Mouse (Mus musculus) intestine, embryonic 14.5 days (tissue): ENCODE results near the gene Gm8300. TPM values are rescaled to one million over a fixed set of nuclear protein-coding genes. Genes with fewer than 3 reads are reported as not detected.
"Not testable (repeated sequence)": the region's sequence is repeated elsewhere in the genome, so short reads cannot be mapped to it uniquely, and the experiment has no call there.

Experiments used
- ATAC-seq: fragments of 200-750 bp; cut with Nextera tagmentation; replicated peaks from 2 replicates; pipeline ENCODE4 v1.8.0; 2017; ENCODE audit warnings: low read depth, moderate number of reproducible peaks, moderate TSS enrichment, moderate library complexity; ENCODE audit not compliant: low FRiP score, low TSS enrichment
- DNase-seq: peaks from one replicate; pipeline ENCODE4 v3.0.0-alpha.2; 2018; ENCODE audit warnings: low spot score
- H3K27ac ChIP-seq: fragments of 300-500 bp; sonication (generic); 2 replicates; pipeline ENCODE4 v1.5.1; 2014; ENCODE audit warnings: low read depth, mild to moderate bottlenecking, control low read depth
- H3K27me3 ChIP-seq: fragments of 300-500 bp; sonication (generic); replicated peaks from 2 replicates; pipeline ENCODE4 v1.6.1; 2014; ENCODE audit warnings: low read length, control low read depth; ENCODE audit not compliant: control insufficient read depth, insufficient read depth
- H3K36me3 ChIP-seq: fragments of 300-500 bp; sonication (generic); 2 replicates; pipeline ENCODE4 v1.6.1; 2014; ENCODE audit warnings: low read length, control low read depth; ENCODE audit not compliant: control insufficient read depth, insufficient read depth
- H3K4me1 ChIP-seq: fragments of 300-500 bp; sonication (generic); replicated peaks from 2 replicates; pipeline ENCODE4 v1.6.1; 2014; ENCODE audit warnings: low read length, control low read depth, mixed read lengths; ENCODE audit not compliant: control insufficient read depth, insufficient read depth
- H3K4me2 ChIP-seq: fragments of 300-500 bp; sonication (generic); 2 replicates; pipeline ENCODE4 v1.6.1; 2014; ENCODE audit warnings: low read length
- H3K4me3 ChIP-seq: fragments of 300-500 bp; sonication (generic); 2 replicates; pipeline ENCODE4 v1.5.1; 2014; ENCODE audit warnings: low read depth, low read length, control low read depth, mixed read lengths
- H3K9ac ChIP-seq: fragments of 300-500 bp; sonication (generic); 2 replicates; pipeline ENCODE4 v1.6.1; 2014; ENCODE audit warnings: mild to moderate bottlenecking, low read length
- H3K9me3 ChIP-seq: fragments of 300-500 bp; sonication (generic); 2 replicates; pipeline ENCODE4 v1.6.1; 2016; ENCODE audit warnings: low read length, control low read depth; ENCODE audit not compliant: control insufficient read depth
- WGBS: fragments of 180-500 bp; shearing (Covaris S2); extraction: QIAGEN DNeasy Blood & Tissue Kit; methylation state at CpG from one replicate; pipeline ENCODE4 v1.1.7; 2014; 5-methylcytosine and 5-hydroxymethylcytosine counted together
- polyA plus RNA-seq: library from polyadenylated mRNA; unstranded; fragments of >200 nt; fragmentation: Nextera tagmentation; extraction: Ambion mirVana; gene quantifications from 2 replicates; pipeline ENCODE4 v1.2.1, GENCODE M21; 2014

The Gm8300 gene
- polyA plus RNA-seq, 1 experiment from 2014 or later, result not detected

GRCm38 (mm10) chr12:87494421-87494820 is 19.7 kb upstream of the Gm8300 start, which contains the start of gene Gm5788:
Gene Gm5788 (plus strand): TSS chr12:87494721.
- not testable (repeated sequence) for DNase-seq, H3K27ac ChIP-seq, H3K9ac ChIP-seq, H3K4me3 ChIP-seq, H3K4me2 ChIP-seq, H3K27me3 ChIP-seq, H3K9me3 ChIP-seq, H3K36me3 ChIP-seq, H3K4me1 ChIP-seq, ATAC-seq
- WGBS, result 100% methylated on average over 3 of the region's 3 CpGs

- H3K9me3 ChIP-seq, H3K4me2 ChIP-seq, H3K36me3 ChIP-seq, H3K9ac ChIP-seq, DNase-seq, H3K27me3 ChIP-seq, H3K27ac ChIP-seq, ATAC-seq, H3K4me1 ChIP-seq, H3K4me3 ChIP-seq: not testable (repeated sequence)
- 70% methylated on average over 3 of the region's 3 CpGs for WGBS
These were observed 5.5 kb downstream of the Gm8300 start for GRCm38 (mm10) chr12:87519616-87520015.

- H3K27ac ChIP-seq, result no peak overlapping the region
- DNase-seq (no peak), ATAC-seq (no peak)
- no peak overlapping the region for H3K4me2 ChIP-seq
- H3K4me1 ChIP-seq, result no peaks in the 10 kb centered on the region
- H3K9me3 ChIP-seq, result no peaks in the 10 kb centered on the region
- no peak overlapping the region for H3K9ac ChIP-seq
- H3K36me3 ChIP-seq, result no peaks in the 10 kb centered on the region
- WGBS, result 81% methylated on average over 3 of the region's 3 CpGs
- no peak overlapping the region for H3K4me3 ChIP-seq
- H3K27me3 ChIP-seq, result no peaks in the 10 kb centered on the region
These were observed 29.8 kb downstream of the Gm8300 start for GRCm38 (mm10) chr12:87543927-87544326.

- not testable (repeated sequence) for ATAC-seq, H3K4me1 ChIP-seq, H3K9me3 ChIP-seq, H3K9ac ChIP-seq, H3K4me3 ChIP-seq, H3K27ac ChIP-seq, H3K36me3 ChIP-seq, DNase-seq, H3K4me2 ChIP-seq, H3K27me3 ChIP-seq
- 95% methylated on average over 4 of the region's 4 CpGs for WGBS
These were observed 36.5 kb downstream of the Gm8300 start for GRCm38 (mm10) chr12:87550628-87551027.

Other genes starting within 250 kb of the Gm8300 start
- 40.8 and 47.3 TPM in 2 replicates for gene Vipas39, start 248.1 kb upstream of the Gm8300 start, polyA plus RNA-seq
- 205 and 207 TPM in 2 replicates for gene Ahsa1, start 247.8 kb upstream of the Gm8300 start, polyA plus RNA-seq
- 0.22 and 0.40 TPM in 2 replicates for gene Ism2, start 214.6 kb upstream of the Gm8300 start, polyA plus RNA-seq
- 101 and 118 TPM in 2 replicates for gene Sptlc2, start 126.0 kb upstream of the Gm8300 start, polyA plus RNA-seq
- 286 and 300 TPM in 2 replicates for gene Slirp, start 70.4 kb upstream of the Gm8300 start, polyA plus RNA-seq
- gene Alkbh1, start 70.3 kb upstream of the Gm8300 start, polyA plus RNA-seq, result 58.0 and 59.9 TPM in 2 replicates
- 121 and 142 TPM in 2 replicates for gene Snw1, start 42.0 kb upstream of the Gm8300 start, polyA plus RNA-seq
- gene Gm5788, start 19.6 kb upstream of the Gm8300 start, polyA plus RNA-seq, result not detected in 2 replicates
- gene Oog1, start 88.4 kb downstream of the Gm8300 start, polyA plus RNA-seq, result not detected in 2 replicates
- gene Gm4027, start 104.6 kb downstream of the Gm8300 start, polyA plus RNA-seq, result not detected in 2 replicates
- not detected in 2 replicates for gene Gm16381, start 130.3 kb downstream of the Gm8300 start, polyA plus RNA-seq